Mouse (Mus musculus): ENCODE measurements around the gene Kif15.

Gene Kif15

DNA sequence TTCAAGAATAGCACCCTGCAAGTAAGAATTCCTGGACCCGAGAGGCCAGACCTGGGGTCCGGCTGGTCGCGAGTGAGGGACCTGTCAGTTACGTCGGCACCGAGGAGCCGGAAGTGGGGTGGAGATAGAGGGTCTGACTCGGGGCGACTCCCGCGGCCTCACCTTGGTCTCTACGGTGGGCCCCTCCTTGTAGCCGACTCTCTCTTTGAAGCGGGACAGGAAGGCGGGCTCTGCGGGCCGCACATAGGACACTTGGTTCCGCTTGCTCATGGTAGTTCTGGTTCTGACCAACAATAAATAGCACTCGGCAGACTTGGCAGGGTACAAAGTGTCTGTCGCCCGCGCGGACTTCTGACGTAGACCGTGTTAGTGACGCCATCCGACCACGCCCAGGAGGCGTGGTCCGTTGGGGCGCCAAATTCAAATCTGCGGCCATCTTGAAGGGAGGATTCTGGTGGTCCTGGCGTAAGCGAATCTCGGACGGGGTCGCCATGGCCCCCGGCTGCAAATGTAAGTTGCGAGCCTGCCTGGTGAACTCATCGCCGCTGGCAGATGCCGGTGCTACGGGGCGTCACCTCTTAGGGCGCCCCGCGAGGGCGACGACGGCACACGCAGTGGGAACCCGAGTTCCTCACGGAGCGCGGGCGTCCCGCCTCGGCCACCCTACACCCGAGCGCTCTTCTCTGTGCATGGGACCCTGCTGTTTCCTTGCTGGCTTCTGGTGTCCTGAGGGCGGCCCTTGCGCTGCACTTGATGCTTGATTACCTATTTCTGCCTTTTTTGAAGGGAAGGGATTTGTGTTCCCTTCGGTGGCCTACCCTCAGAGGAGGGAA lies at the start of gene Kif15, which contains the start of gene 1110059G10Rik:
Gene Kif15, plus strand, starts transcription at position 404 of the 833 bp plus-strand sequence.
Gene 1110059G10Rik, minus strand, starts transcription at position 358 of the 833 bp plus-strand sequence.
- DNase-seq (ENCODE audit: low spot score): peak; percentile 92

DNA sequence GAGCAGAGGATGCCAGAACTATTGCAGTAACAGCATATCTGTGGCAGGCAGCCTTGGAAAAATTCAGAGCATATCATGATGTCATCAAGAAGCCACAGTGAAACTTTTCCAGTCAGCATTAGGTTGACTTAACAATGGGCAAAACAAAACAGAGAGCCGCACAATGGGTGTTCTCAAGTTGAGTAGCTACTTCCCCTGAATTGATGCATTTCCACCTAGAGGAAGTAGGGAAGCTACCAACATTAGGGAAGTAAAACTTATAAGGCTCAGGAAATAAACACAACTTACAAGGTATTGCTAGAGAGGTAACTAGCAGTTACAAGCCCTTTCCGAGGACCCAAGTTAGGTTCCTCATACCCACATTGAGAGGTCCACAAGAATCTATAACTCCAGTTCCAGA lies 49.8 kb upstream of the Kif15 start:
- no peak for DNase-seq (ENCODE audit: low spot score)

DNA sequence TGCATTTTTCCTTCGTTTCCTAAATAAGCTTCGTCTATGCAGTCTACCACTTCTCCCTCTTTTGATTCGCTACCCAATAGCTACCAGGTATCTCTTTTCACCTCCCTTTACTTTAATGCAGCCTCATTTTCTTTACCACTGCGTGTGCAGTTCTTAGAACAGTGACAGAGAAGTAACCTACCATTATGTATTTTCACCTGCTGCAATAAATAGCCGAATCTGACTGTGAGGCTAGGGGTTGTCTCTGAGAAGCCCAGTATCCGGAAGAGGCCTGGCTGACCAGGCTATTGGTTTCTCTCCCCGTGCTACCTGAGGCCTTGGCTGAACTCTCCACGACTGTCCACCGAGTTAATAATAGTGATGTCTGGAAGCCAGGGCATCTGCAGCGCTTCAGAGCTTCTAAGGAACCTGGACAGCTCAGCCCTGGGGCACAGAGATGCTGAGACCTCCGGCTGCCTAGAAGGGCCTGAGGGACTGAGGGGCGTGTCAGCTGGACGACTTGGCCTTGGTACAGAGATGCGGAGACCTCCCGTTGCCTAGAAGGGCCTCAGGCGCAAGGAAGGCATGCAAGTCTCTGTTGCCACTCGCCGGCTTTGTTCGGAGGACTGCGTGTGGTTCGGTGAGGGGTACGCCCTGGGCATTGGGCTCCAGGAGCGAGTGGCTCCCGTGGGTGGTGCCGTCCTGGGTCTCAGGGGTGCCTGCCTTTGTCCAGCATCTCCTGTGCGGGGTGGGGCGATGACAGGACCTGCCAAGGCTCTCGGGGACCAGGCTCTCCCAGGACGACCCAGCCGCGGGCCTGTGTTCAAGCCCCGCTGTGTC lies 47.9 kb upstream of the Kif15 start:
- peak; percentile 85 for DNase-seq (ENCODE audit: low spot score)

DNA sequence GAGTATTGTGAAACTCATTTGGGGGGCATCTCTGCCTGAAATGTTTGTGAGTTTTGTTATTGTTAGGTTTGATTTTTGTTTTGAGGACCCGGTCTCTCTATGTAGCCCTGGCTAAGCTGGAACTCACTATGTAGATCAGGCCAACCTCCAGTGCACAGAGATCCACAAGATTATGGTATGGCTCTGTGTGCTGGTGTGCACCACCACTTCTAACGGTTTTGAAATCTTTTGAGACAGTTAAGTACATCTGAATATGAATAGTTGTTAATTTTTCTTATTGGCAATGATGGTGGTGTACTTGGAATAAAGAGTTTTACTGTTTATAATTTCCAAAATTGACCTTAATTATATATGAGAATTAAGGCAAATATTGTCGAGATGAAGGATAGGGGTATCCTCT lies 28.4 kb upstream of the Kif15 start:
- no peak for DNase-seq (ENCODE audit: low spot score)

DNA sequence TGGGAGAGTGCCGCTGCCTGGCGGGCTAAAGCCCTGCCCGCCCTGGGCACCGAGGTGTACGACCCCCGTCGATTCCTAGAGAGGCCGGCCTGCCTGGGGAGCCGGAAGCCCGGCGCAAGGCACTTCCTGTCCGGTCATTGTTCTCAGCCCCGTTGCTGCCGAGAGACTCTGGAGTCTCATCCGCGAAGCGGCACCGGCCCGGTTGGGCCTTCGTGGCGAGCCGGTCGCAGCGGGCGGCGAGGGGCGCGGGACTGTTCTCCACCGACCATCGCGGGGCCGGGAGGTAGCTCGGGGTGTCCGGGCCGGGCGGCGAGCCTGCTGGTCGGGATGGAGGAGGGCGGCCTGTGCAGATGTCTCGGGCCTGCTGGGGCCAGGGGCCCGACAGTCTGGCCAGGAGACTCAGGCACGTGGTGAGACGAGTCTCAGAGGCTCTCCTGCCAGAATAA lies 27.9 kb upstream of the Kif15 start, which contains the start of gene Zfp105:
Gene Zfp105, plus strand, starts transcription at position 137 of the 446 bp plus-strand sequence.
- peak; percentile 87 for DNase-seq (ENCODE audit: low spot score)

DNA sequence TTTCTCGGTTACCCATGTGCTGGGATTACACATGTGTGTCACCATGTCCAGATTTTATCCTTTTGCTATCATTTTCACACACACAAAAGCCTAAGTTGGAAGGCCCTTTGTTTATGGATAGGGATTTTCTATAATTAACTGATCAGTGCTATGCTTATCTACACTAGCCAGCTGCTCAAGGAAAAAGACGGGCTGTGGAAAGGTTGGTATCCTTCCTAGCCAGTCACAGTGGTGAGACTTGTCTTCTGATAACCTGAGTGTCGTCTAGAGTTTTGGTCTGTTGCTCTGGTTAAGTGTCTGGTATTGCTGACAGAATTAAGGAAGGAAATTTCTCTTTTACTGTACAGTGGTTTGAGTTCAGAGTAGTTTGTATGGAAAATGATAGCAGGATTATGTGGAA lies 21.9 kb upstream of the Kif15 start:
- DNase-seq (ENCODE audit: low spot score): no peak

DNA sequence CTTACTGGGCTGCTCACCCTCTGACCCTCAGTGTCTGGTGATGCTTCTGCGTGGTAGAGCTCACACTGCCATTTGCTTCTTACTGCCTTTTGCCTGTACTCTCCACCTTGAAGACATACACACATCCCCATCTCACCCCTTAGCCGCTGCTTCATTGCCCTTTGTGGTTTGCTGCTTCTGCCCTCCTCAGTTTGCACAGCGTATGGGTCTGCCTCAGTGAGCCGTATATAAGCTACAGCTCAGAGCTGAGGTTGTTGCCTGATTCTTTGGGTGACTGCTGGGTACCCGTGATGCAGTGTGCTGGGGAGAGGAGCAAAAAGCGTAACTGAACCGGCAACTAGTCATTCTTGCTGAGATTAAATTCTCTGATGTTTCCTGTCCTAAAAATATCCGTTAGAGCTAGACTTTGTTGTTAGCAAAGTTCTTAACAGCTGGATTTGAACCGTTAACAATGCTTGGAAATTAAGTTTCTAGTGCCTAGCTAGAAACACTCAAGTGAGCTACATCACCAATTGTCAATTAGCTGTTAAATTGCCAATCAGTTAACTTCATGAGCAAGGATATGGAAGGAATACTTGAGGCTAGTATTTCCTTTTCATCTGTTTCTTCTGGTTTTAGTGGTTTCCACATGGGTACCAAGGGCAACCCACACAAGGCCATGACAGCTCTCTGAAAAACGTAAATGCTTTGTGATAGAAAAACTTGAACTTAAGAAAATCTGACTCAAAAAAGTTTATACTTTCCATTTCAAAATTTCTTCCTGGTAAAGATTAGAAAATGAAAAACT lies 47.8 kb downstream of the Kif15 start:
- DNase-seq (ENCODE audit: low spot score): no peak

DNA sequence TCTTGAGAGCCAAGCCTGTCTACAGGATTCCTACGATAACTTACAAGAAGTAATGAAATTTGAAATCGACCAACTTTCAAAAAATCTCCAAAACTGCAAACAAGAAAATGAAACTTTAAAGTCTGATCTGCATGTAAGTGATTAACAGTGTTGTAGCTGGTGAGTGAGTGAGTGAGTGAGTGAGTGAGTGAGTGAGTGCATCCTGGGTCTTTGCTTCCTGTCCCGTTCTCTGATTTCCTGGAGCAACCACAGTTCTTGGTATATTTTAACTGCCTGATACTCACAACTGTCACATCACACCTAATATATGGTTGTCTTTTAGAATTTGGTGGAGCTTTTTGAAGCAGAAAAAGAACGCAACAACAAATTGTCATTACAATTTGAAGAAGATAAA lies 48.3 kb downstream of the Kif15 start:
- DNase-seq (ENCODE audit: low spot score): no peak

DNA sequence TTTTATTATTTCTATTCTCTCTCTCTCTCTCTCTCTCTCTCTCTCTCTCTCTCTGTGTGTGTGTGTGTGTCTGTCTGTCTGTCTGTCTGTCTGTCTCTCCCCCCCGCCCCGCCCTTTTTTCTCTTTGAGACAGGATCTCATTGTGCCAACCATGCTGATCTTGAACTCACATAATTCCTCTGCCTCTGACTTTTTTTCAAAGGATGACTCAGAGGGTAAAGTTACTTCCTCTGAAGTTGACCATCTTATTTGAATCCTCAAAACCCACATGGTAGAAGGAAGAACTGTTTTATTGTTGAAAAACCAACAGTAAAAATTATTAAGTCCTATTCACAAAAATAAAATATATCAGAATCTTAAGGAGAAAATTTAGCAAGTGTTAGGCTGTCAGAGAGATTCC lies 53.9 kb downstream of the Kif15 start:
- DNase-seq (ENCODE audit: low spot score): no peak

DNA sequence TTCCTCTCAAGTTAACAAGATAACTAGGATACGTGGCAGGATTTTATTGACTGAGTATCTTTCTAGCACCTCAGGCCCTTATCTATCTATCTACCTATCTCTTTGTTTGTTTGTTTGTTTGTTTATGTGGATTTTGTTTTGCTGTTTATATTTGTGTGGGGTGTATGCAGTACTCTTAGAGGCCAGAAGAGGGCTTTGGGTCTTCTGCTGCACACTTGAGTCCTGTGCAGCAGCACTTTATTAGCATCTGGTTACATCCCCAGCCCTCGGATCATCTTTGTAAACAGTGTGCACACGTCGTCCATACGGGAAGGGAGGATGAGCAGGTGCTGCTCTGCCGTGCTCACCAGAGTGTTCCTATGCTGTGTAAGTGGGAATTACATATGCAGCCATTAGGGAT lies 55.2 kb downstream of the Kif15 start:
- DNase-seq (ENCODE audit: low spot score): no peak

DNA sequence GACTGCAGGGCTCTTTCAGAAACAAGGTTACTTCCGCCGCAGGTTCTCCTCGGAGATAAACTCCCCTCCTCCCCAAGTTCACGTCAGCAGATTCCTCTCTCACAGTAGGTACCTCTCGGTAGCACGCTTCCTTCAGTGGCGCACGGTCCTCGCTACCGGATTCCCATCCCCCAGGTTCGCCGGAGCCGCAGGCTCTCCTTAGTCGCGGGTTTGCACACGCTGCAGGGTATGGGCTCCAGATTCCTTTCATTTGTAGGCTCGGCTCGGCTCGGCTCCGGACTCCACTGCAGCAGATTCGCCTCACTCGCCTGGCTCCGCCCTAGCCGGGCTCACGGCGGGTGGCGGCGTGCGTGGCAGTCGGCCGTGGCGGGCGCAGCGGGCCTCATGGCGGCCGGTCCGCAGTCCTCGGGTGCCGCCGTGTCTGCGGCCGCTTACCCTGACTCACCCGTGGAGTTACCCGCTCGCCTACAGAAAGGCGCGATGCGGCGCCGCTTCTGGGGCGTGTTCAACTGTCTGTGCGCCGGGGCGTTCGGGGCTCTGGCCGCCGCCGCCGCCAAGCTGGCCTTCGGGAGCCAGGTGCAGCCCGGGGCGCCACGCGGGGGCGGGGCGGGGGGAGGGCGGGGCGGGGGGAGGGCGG lies 70.3 kb downstream of the Kif15 start, which contains the start of gene Tmem42:
Gene Tmem42, plus strand, starts transcription at position 332 of the 637 bp plus-strand sequence.
- peak; percentile 85 for DNase-seq (ENCODE audit: low spot score)

DNA sequence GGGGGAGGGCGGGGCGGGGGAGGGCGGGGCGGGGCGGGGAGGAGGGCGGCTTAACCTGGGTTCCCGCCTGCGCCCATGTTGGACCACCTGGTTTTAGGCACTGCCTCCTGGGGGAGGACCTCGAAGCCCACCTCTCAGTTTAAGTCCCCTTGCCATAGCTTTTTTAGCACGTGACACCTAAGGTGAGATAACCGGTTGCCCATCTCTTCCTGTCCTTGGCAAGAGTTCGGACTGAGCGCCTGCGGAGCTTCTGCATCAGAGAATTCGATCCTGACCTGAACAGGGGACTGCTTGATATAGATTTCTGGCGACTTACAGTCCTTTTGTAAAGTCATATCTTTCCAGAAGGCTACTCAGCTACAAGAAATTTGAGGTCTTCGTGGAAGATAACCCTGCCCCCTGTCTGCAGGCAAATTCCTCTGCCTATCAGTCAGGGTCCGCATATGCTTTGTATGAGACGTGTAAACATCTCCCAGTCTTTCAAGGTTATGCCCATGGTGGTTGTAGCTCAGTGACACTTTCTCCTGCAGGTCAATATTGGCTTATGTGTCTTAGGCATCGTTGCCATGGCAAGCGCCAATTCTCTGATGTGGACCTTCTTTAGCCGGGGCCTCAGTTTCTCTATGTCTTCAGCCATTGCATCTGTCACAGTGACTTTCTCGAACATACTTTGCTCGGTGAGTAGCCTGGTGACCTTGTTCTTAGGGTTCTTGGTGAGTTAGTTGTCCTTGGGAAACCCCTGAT lies 71.0 kb downstream of the Kif15 start:
- no peak for DNase-seq (ENCODE audit: low spot score)

DNA sequence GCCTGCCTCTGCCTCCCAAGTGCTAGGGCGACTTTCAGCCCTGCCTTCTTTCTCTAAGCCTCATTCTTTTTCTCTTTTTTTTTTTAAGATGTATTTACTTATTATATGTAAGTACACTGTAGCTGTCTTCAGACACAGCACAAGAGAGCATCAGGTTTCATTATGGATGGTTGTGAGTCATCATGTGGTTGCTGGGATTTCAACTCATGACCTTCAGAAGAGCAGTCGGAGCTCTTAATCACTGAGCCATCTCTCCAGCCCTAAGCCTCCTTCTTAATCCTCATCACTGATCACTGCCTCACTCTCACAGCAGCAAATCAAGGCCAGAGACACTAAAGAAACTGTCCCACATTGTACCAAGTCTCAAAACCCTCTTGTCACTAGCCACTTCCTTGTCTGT lies 73.4 kb downstream of the Kif15 start:
- no peak for DNase-seq (ENCODE audit: low spot score)

DNA sequence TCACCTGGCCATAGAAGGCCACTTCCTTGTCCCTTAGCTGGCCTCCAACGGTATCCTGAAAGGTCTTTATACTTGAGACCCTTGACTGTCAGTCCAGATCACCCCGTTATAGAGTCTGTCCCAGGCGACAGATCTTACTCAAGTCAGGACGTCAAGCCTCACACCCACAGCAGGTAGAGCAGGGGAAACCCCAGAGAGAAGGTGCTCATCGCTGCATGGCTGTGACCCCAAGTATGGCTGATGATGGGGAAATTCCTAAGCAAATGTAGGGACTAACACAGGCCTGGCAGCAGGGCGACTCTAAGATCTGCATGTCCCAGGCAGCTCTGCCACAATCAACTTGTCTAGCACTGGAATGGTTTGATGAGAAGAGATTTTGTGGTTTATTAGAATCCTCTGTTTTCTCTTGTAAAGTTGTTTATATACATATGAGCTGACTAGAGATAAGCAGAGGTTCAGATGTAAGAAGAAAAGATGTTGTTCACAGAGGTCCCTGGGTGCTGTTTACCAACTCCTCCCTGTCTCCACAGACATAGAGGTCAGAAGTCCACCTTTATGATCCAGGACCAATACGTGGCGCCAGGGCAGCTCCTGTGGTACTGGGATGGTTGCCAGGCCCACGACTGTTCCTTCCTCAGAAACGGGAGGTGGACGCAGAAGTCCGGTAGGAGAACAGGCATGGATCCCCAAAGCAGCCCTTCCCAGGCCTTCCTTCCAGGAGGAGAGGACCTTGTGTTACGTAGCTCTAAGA lies 80.8 kb downstream of the Kif15 start:
- DNase-seq (ENCODE audit: low spot score): no peak

DNA sequence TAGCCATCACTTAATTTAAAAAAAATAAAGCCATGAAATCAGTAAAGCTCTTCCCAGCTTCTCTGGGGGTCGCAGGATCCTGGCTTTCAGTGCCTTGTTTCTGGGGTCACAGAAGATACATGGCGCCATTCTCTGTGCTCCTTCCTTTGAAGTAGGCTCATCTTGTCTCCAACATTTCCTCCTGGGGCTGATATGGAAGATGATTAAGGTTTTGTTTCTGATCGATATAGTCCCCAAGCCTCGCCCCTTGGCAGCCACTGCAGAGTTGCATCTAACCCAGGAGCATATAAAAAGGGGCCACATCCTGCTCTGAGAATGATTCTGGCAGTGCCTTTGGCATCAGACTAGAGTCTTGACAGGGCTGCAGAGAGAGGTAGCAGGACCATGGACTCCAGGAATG lies 83.6 kb downstream of the Kif15 start, which contains the start of gene Tgm4:
Gene Tgm4, plus strand, starts transcription at position 301 of the 400 bp plus-strand sequence.
- DNase-seq (ENCODE audit: low spot score): no peak

DNA sequence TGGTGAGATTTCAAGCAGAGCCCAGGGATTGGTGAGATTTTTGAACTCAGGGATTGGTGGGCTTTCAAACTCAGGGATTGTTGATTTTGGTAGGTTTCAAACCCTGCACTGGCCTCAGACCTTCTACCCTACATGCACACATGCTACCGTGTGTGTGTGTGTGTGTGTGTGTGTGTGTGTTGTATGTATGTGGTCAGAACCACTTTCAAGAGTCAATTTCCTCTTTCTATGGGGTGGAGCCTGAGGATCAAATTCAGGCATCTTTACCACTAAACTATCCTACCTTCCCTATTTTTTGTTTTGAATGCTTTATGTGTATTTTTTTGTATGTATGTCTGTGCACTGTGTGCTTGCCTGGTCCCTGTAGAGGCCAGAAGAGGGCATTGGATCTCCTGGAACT lies 96.8 kb downstream of the Kif15 start:
- no peak for DNase-seq (ENCODE audit: low spot score)

DNA sequence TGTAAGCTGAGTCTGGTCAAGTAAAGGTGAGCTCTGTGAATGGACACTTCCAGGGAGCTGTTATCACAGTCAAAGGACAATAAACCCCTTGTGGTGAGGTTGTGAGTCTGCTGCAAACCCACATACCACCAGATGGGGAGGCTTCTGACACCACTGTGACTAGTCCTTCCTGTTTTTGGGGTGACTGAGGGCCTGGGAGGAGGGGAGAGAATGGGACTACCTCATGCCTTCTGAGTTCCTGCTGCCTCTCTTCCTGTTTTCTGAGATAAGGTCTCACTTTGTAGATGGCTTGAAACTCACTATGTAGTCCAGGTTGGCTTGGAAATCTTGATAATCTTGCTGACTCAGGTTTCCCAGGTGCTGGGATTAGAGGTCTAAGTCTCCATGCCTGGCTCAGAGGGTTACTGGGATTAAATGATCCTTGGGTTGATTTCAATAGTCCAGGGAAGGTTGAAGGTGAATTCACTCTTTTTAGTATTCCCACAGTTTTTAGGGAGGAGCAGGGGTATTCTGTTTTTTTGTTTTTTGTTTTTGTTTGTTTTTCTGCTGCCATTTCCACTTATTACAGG lies 108.0 kb downstream of the Kif15 start:
- no peak for DNase-seq (ENCODE audit: low spot score)

DNA sequence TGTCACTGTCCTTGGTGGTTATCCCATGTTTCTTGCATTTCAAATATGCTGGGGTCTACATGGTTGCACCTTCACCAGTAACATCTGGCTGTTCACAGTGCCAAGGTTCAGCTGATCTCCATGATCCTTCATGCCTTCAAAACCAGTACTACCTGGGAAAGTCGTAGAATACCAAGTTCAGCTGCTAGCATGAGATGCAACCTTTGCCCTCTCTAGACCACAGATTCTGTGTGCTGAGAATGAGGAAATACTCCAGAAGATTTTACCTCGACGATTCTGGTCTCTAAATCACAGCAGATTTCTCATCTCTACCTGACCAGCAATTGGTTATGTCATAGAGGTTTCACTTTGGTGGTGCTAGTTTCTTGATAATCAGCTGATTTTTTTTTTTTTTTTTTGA lies 109.3 kb downstream of the Kif15 start:
- no peak for DNase-seq (ENCODE audit: low spot score)

Data from testis, postnatal 14 days (tissue).